Mouse (Mus musculus) hindbrain, postnatal 0 days (tissue): ENCODE results near the gene Lims1. TPM values are rescaled to one million over a fixed set of nuclear protein-coding genes. Genes with fewer than 3 reads are reported as not detected.

Experiments
- ATAC-seq: fragments of 200-750 bp; cut with Nextera tagmentation; 2 replicates; pipeline ENCODE4 v1.8.0; 2017; ENCODE audit warnings: mild to moderate bottlenecking, moderate TSS enrichment, moderate library complexity
- DNase-seq: peaks from one replicate; pipeline ENCODE4 v3.0.0-alpha.2; 2015; ENCODE audit warnings: low spot score
- H3K27ac ChIP-seq: fragments of 300-500 bp; sonication (generic); 2 replicates; pipeline ENCODE4 v1.5.1; 2014; ENCODE audit warnings: mild to moderate bottlenecking
- H3K27me3 ChIP-seq: fragments of 300-500 bp; sonication (generic); 2 replicates; pipeline ENCODE4 v1.6.1; 2014; ENCODE audit warnings: low read length, mixed read lengths; ENCODE audit not compliant: insufficient read depth
- H3K36me3 ChIP-seq: fragments of 300-500 bp; sonication (generic); 2 replicates; pipeline ENCODE4 v1.6.1; 2014; ENCODE audit warnings: low read length, mixed read lengths; ENCODE audit not compliant: insufficient read depth
- H3K4me1 ChIP-seq: fragments of 300-500 bp; sonication (generic); 2 replicates; pipeline ENCODE4 v1.6.1; 2014; ENCODE audit warnings: antibody characterized with exemption, low read length, mixed read lengths; ENCODE audit not compliant: insufficient read depth
- H3K4me2 ChIP-seq: fragments of 300-500 bp; sonication (generic); 2 replicates; pipeline ENCODE4 v1.6.1; 2014; ENCODE audit warnings: low read depth, mild to moderate bottlenecking, low read length, moderate library complexity, mixed read lengths
- H3K4me3 ChIP-seq: fragments of 300-500 bp; sonication (generic); 2 replicates; pipeline ENCODE4 v1.5.1; 2014; ENCODE audit warnings: low read length
- H3K9ac ChIP-seq: fragments of 300-500 bp; sonication (generic); replicated peaks from 2 replicates; pipeline ENCODE4 v1.6.1; 2014; ENCODE audit warnings: mild to moderate bottlenecking, low read length, moderate library complexity, mixed read lengths
- H3K9me3 ChIP-seq: fragments of 300-500 bp; sonication (generic); 2 replicates; pipeline ENCODE4 v1.6.1; 2016; ENCODE audit warnings: low read length, mixed read lengths
- CTCF ChIP-seq: IDR thresholded peaks from 2 replicates; pipeline ENCODE4 v1.5.1; 2016; ENCODE audit warnings: antibody characterized with exemption, control low read depth, low read depth
- WGBS: fragments of 180-500 bp; shearing (Covaris S2); extraction: QIAGEN DNeasy Blood & Tissue Kit; methylation state at CpG from one replicate; pipeline ENCODE4 v1.1.7; 2014; 5-methylcytosine and 5-hydroxymethylcytosine counted together
- polyA plus RNA-seq: library from polyadenylated mRNA; unstranded; fragments of >200 nt; fragmentation: Nextera tagmentation; extraction: Ambion mirVana; gene quantifications from 2 replicates; pipeline ENCODE4 v1.2.1, GENCODE M21; 2015
- total RNA-seq: library from RNA; depleted of rRNA; stranded (reverse); fragments of >200 nt; gene quantifications from 2 replicates; pipeline ENCODE4 v1.2.3, GENCODE M21; 2014

Lims1 gene
- total and polyA plus RNA-seq, 2 experiments from 2014 or later = 38.5 to 55.7 TPM

DNA sequence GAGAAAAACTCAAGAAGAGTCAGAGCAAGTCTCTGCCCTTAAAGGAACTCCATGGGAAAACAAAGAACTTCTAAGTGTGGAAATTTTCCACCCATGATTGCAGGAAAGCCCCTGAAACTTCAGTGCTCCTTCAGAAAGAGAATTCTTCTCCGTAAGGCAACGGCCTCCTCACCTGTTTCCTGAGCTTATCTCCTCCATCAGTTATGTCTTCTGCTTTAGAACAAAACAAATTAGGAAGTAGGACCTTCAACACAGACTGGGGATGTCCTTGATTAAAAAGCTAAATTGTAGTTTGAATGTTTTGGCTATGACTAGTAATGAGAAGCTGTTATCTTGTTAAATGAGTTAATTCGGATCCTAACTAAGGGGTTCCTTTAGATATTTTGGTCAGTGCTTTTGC, 20.3 kb downstream of the Lims1 start:
- TF ChIP-seq CTCF = no peak
- no peak overlapping the region for H3K4me2 ChIP-seq
- no peaks in the 10 kb centered on the region for H3K36me3 ChIP-seq
- no peak overlapping the region for H3K4me3 ChIP-seq
- H3K4me1 ChIP-seq = no peaks in the 10 kb centered on the region
- H3K9ac ChIP-seq = no peak overlapping the region
- no peaks in the 10 kb centered on the region for H3K27me3 ChIP-seq
- no peak overlapping the region for H3K27ac ChIP-seq
- WGBS = 92% methylated on average over 3 of the region's 3 CpGs
- no peaks in the 10 kb centered on the region for H3K9me3 ChIP-seq
- no peak for ATAC-seq
- no peak for DNase-seq

DNA sequence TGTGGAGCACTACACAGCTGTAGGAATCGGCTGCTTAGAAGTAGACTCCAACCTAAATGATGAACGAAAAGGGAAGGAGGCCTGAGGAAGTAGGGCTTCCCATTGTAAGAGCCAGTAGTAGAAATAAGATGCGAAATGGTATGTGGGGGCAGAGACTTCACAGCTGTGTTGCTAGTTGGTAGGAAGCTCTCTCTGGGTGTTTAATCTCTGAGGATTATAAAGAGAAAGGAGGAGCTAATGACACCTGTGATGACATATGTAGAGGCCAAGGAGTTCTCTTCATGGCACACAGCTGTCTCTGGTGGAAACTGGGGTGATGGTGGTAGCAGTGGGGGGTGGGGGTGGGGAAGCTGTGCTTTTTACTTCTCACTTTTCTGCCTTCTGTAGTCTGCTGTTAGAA, 27.3 kb downstream of the Lims1 start:
- H3K9me3 ChIP-seq = no peaks in the 10 kb centered on the region
- WGBS = 86% methylated on average over 3 of the region's 3 CpGs
- H3K4me3 ChIP-seq = no peak overlapping the region
- H3K27ac ChIP-seq = no peak overlapping the region
- ATAC-seq = no peak
- no peak overlapping the region for H3K4me2 ChIP-seq
- H3K4me1 ChIP-seq = no peaks in the 10 kb centered on the region
- H3K36me3 ChIP-seq = no peaks in the 10 kb centered on the region
- TF ChIP-seq CTCF = no peak
- no peaks in the 10 kb centered on the region for H3K27me3 ChIP-seq
- DNase-seq = no peak
- H3K9ac ChIP-seq = no peak overlapping the region

DNA sequence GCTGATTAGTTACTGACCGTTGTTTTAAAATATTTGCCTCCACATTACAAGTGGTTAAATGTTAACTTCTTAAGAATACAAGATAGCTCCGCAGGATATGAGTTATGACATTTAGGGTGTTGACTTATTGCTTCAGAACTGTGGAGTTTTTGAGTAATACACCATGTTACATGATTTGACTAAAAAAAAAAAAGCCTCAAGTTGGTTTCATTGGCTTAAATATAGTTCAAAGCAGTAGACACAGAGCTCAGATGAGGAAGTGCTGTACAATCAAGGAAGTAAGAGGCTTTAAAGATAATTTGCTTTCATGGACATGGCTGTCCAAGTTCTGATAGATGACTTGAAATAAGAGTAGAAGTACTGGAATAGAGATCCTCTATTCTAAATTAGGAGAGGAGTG, 28.4 kb downstream of the Lims1 start:
- Histone ChIP-seq H3K4me2 (no peak overlapping the region), H3K9me3 (no peaks in the 10 kb centered on the region), H3K36me3 (no peaks in the 10 kb centered on the region), H3K27ac (no peak overlapping the region), H3K4me3 (no peak overlapping the region), H3K4me1 (no peaks in the 10 kb centered on the region), H3K9ac (no peak overlapping the region), H3K27me3 (no peaks in the 10 kb centered on the region)
- ATAC-seq = no peak
- DNase-seq = no peak
- 91% methylated on average over 2 of the region's 2 CpGs for WGBS
- no peak for TF ChIP-seq CTCF

GRCm38 (mm10) chr10:58352364-58352763, 29.1 kb downstream of the Lims1 start:
- 78% methylated on average over 3 of the region's 3 CpGs for WGBS
- Histone ChIP-seq H3K36me3 (0 out of 2 replicates have a peak, but pooled peaks cover 2% of the 10 kb centered on the region), H3K9ac (no peak overlapping the region), H3K4me2 (no peak overlapping the region), H3K4me3 (no peak overlapping the region), H3K27ac (no peak overlapping the region), H3K9me3 (no peaks in the 10 kb centered on the region), H3K27me3 (no peaks in the 10 kb centered on the region), H3K4me1 (no peaks in the 10 kb centered on the region)
- no peak for TF ChIP-seq CTCF
- no peak for ATAC-seq
- DNase-seq = no peak

GRCm38 (mm10) chr10:58354561-58354960, 31.3 kb downstream of the Lims1 start:
- H3K9ac ChIP-seq = no peak overlapping the region
- H3K4me2 ChIP-seq = no peak overlapping the region
- H3K36me3 ChIP-seq = 0 out of 2 replicates have a peak, but pooled peaks cover 5% of the 10 kb centered on the region
- H3K4me3 ChIP-seq = no peak overlapping the region
- H3K27me3 ChIP-seq = no peaks in the 10 kb centered on the region
- DNase-seq (no peak), ATAC-seq (no peak)
- no peak overlapping the region for H3K27ac ChIP-seq
- H3K9me3 ChIP-seq = no peaks in the 10 kb centered on the region
- whole genome bisulfite sequencing = 14% methylated on average over 3 of the region's 3 CpGs
- no peak for TF ChIP-seq CTCF
- H3K4me1 ChIP-seq = no peaks in the 10 kb centered on the region

DNA sequence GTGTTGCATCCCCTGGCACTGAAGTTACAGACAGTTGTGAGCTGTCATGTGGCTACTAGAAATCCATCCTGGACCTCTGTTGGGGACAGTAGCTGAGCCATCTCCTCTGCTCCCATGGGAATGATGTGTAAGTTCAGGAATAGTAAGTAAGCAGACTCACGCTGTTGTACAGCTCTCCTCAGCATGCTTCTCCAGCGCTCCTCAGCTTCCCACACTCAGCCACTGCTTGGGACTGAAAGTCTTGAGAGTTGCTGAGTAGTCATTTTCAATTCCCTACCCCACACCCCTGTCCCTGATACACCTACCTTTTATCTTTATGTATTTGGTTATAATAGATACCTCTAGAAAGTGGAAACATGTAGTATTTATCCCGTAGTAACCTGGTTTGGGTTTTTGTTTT, 33.2 kb downstream of the Lims1 start:
- WGBS = 94% methylated on average over 3 of the region's 3 CpGs
- Histone ChIP-seq H3K27me3 (no peaks in the 10 kb centered on the region), H3K9ac (no peak overlapping the region), H3K36me3 (0 out of 2 replicates have a peak, but pooled peaks cover 5% of the 10 kb centered on the region), H3K9me3 (no peaks in the 10 kb centered on the region), H3K4me2 (no peak overlapping the region), H3K4me3 (no peak overlapping the region), H3K4me1 (no peaks in the 10 kb centered on the region), H3K27ac (no peak overlapping the region)
- no peak for TF ChIP-seq CTCF
- ATAC-seq = no peak
- DNase-seq = no peak

DNA sequence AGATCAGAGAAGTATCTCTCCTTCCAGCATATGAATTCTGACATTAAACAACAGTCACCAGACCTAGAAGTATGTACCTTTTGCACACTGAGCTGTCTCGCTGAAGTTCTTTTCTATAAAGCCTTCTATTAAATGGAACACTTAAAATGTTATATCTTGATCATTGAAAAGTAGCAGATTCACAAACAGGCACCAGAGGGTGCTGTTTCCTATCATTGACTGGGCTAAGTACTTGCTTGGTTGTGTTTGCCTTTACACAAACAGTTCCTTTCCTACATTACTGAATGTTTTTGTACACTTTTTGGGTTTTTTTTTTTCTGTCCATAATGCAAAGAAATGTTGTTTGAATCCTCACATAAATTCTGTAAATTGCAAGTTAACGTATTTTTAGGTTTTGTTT, 35.9 kb downstream of the Lims1 start:
- H3K9ac ChIP-seq = no peak overlapping the region
- H3K4me3 ChIP-seq = no peak overlapping the region
- DNase-seq = peak; percentile 65
- no peak for ATAC-seq
- no peaks in the 10 kb centered on the region for H3K4me1 ChIP-seq
- 0 out of 2 replicates have a peak, but pooled peaks cover 5% of the 10 kb centered on the region for H3K36me3 ChIP-seq
- no peaks in the 10 kb centered on the region for H3K27me3 ChIP-seq
- no peak overlapping the region for H3K27ac ChIP-seq
- peak; percentile 73 for TF ChIP-seq CTCF
- no peak overlapping the region for H3K4me2 ChIP-seq
- no peaks in the 10 kb centered on the region for H3K9me3 ChIP-seq
- 72% methylated on average over 2 of the region's 2 CpGs for WGBS
